Comparison of ENCODE assay signal across 38 mouse cellular contexts in genomic region chr1:58062131-58062530, GRCm38 (mm10). TPM values are rescaled to one million over a fixed set of nuclear protein-coding genes. Genes with fewer than 3 reads are reported as not detected.
"Had no signal": no experiment of that assay in that cellular context is flagged by ENCODE, and none has a peak within 500 bp of the region (broad histone marks: within the 10 kb centered on the region; RNA-seq: fewer than 3 reads in every experiment).

No protein-coding gene starts in this region.

- H3K9me3 ChIP-seq: heart, embryonic 10.5 days; heart, embryonic 12.5 days; heart, embryonic 13.5 days; heart, embryonic 15.5 days; hindbrain, embryonic 10.5 days; hindbrain, embryonic 12.5 days; hindbrain, embryonic 13.5 days; hindbrain, embryonic 15.5 days; intestine, embryonic 15.5 days; kidney, embryonic 15.5 days had no signal

- H3K27ac ChIP-seq: heart, embryonic 10.5 days; heart, embryonic 13.5 days; heart, embryonic 15.5 days; hindbrain, embryonic 10.5 days; hindbrain, embryonic 12.5 days; hindbrain, embryonic 13.5 days; hindbrain, embryonic 14.5 days; hindbrain, embryonic 15.5 days; hindbrain, postnatal 0 days; intestine, embryonic 15.5 days; kidney, embryonic 15.5 days; kidney, postnatal 0 days; layer of hippocampus, adult 2 months had no signal

- ATAC-seq: hindbrain, embryonic 16.5 days; hindbrain, postnatal 0 days; inflammation-experienced regulatory T-cells, adult 6 months; intestine, embryonic 15.5 days; intestine, embryonic 16.5 days; intestine, postnatal 0 days had no signal

- H3K36me3 ChIP-seq: heart, embryonic 10.5 days; heart, embryonic 12.5 days; heart, embryonic 13.5 days; heart, embryonic 15.5 days; hindbrain, embryonic 10.5 days; hindbrain, embryonic 12.5 days; hindbrain, embryonic 13.5 days; hindbrain, embryonic 15.5 days; intestine, embryonic 15.5 days; kidney, embryonic 15.5 days had no signal

- H3K4me1 ChIP-seq: heart, embryonic 10.5 days; heart, embryonic 12.5 days; heart, embryonic 13.5 days; heart, embryonic 15.5 days; hindbrain, embryonic 10.5 days; hindbrain, embryonic 12.5 days; hindbrain, embryonic 13.5 days; hindbrain, embryonic 15.5 days; intestine, embryonic 15.5 days had no signal

- H3K27me3 ChIP-seq: heart, embryonic 12.5 days; heart, embryonic 13.5 days; heart, embryonic 15.5 days; hindbrain, embryonic 12.5 days; hindbrain, embryonic 13.5 days; hindbrain, embryonic 15.5 days; intestine, embryonic 15.5 days; kidney, embryonic 15.5 days had no signal

- DNase-seq: heart, postnatal 10 days; heart, postnatal 14 days; heart, postnatal 36 days; heart, postnatal 4 days; kidney, adult 11 months; kidney, adult 18-20 months; kidney, adult 2 months; kidney, adult 8-10 months; kidney, adult 9 months; kidney, postnatal 10 days; kidney, postnatal 14 days; kidney, postnatal 25 days; kidney, postnatal 36 days; kidney, postnatal 4 days; layer of hippocampus, adult 9-11 months; layer of hippocampus, postnatal 36 days had no signal

- H3K4me3 ChIP-seq: heart, embryonic 10.5 days; heart, embryonic 12.5 days; heart, embryonic 13.5 days; heart, embryonic 15.5 days; hindbrain, embryonic 10.5 days; hindbrain, embryonic 12.5 days; hindbrain, embryonic 13.5 days; hindbrain, embryonic 15.5 days; intestine, embryonic 15.5 days; kidney, embryonic 15.5 days; layer of hippocampus, adult 2 months had no signal

- H3K4me2 ChIP-seq: heart, embryonic 11.5 days; heart, embryonic 12.5 days; heart, embryonic 13.5 days; heart, embryonic 15.5 days; hindbrain, embryonic 12.5 days; hindbrain, embryonic 13.5 days; hindbrain, embryonic 14.5 days; hindbrain, embryonic 15.5 days; intestine, embryonic 15.5 days; kidney, embryonic 15.5 days had no signal

- H3K9ac ChIP-seq: heart, embryonic 12.5 days; heart, embryonic 13.5 days; heart, embryonic 15.5 days; hindbrain, embryonic 12.5 days; hindbrain, embryonic 13.5 days; hindbrain, embryonic 14.5 days; hindbrain, embryonic 15.5 days; intestine, embryonic 15.5 days; kidney, embryonic 15.5 days had no signal

RNA-seq across cellular contexts. Expression of gene Aox1, which starts 32.4 kb away (rescaled TPM):
- total RNA-seq: hematopoietic stem cell, adult 5-6 weeks had no signal
- polyA plus RNA-seq: inflammation-experienced regulatory T-cells, adult 6 months had no signal

RNA-seq across cellular contexts. Expression of gene Aox3, which starts 50.8 kb away (rescaled TPM):
- total RNA-seq: hematopoietic stem cell, adult 5-6 weeks had no signal
- polyA plus RNA-seq: heart, embryonic 10.5 days; heart, embryonic 11.5 days; heart, embryonic 12.5 days; hindbrain, embryonic 11.5 days; hindbrain, embryonic 12.5 days; inflammation-experienced regulatory T-cells, adult 6 months; large intestine, adult 2 months had no signal
